Mouse (Mus musculus) olfactory bulb, adult 2 months (tissue): Measurements from ENCODE around the gene Gm11127.
"Not testable (repeated sequence)": the region's sequence is repeated elsewhere in the genome, so short reads cannot be mapped to it uniquely, and the experiment has no call there.

Experiments
- CTCF ChIP-seq: fragments of 200-500 bp; IDR thresholded peaks from 2 replicates; pipeline ENCODE4 v1.5.1; 2012; ENCODE audit warnings: low read depth, mild to moderate bottlenecking, low read length, moderate library complexity; ENCODE audit not compliant: insufficient read depth
- POLR2A ChIP-seq: fragments of 200-500 bp; IDR thresholded peaks from 2 replicates; pipeline ENCODE4 v1.6.1; 2012; ENCODE audit warnings: mild to moderate bottlenecking, low read depth, low read length, moderate library complexity; ENCODE audit not compliant: insufficient read depth

DNA sequence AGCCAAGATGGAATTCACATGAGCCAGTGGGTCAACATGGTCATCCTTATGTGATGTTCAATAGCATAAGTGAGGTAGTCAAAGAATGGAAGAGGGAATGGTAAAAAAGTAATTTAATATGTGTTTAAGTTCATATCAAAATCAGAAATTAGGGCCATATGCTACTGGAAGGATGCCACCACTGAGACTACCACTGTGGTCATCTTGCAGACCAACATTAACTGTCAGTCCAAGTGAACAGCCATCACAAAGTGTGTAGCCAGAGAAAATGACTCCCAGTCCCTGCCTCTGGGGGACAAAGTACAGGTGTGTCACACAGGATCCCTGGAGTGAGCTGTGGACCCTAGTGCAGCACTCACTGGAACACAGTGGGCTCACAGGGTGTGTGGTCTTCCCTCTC, 23.7 kb upstream of the Gm11127 start:
- TF ChIP-seq POLR2A, CTCF: not testable (repeated sequence)
